8 mouse cellular contexts compared by ENCODE assay signal in genomic region chr12:54654741-54655140, GRCm38 (mm10). TPM values are rescaled to one million over a fixed set of nuclear protein-coding genes. Genes with fewer than 3 reads are reported as not detected.
DNase-seq lines count a peak whose midpoint lies in the region; ATAC-seq and TF ChIP-seq lines count a peak whose summit lies in the region.

No protein-coding gene starts in this region.

- H3K27ac ChIP-seq in heart, embryonic 16.5 days (ENCODE audit: low read length), result no peak overlapping the region
- peak overlapping the region; percentile 90; the same call in 1 of the 2 replicates for H3K27ac ChIP-seq in liver, postnatal 0 days (ENCODE audit: low read depth)

- DNase-seq in adrenal gland, postnatal 10 days, result peak; percentile 20
- no peak for DNase-seq in adrenal gland, adult 18-20 months (ENCODE audit: low spot score in 2 of 2)
- DNase-seq in 3T3-L1 (ENCODE audit: low read depth, low spot score), result peak; percentile 48
- no peak for DNase-seq in liver, postnatal 0 days
- DNase-seq in thymus, adult 18-20 months, result no peak
- DNase-seq in lung, postnatal 4 days, result no peak

- no peak for TF ChIP-seq CTCF in liver, postnatal 0 days (IDR thresholded peaks at IDR 0.05; ENCODE audit: low read depth)

- TF ChIP-seq EP300 in liver, postnatal 0 days (IDR thresholded peaks at IDR 0.05; ENCODE audit: low read depth), result no peak

- 0 out of 2 replicates have a peak overlapping the region, but pooled peaks have one; percentile 50 for H3K9ac ChIP-seq in heart, embryonic 16.5 days (ENCODE audit: low read length)
- H3K9ac ChIP-seq in liver, postnatal 0 days (replicated peaks), result peak overlapping the region; percentile 35

- 71% methylated on average over 1 of the region's 1 CpGs for WGBS in heart, embryonic 16.5 days
- 47% methylated on average over 1 of the region's 1 CpGs for WGBS in liver, postnatal 0 days (ENCODE audit: insufficient replicate concordance)

- H3K4me1 ChIP-seq in heart, embryonic 16.5 days (ENCODE audit: control insufficient read depth, insufficient read depth, low read length), result peaks cover 28% of the 10 kb centered on the region
- H3K4me1 ChIP-seq in liver, postnatal 0 days (ENCODE audit: insufficient read depth), result peaks cover 42% of the 10 kb centered on the region

- no peaks in the 10 kb centered on the region for H3K36me3 ChIP-seq in heart, embryonic 16.5 days (ENCODE audit: control insufficient read depth, insufficient read depth)
- no peaks in the 10 kb centered on the region; the same call in 1 of the 2 replicates for H3K36me3 ChIP-seq in liver, postnatal 0 days (replicated peaks; ENCODE audit: insufficient read depth, low read length)

- peak overlapping the region; percentile 95 for H3K4me2 ChIP-seq in heart, embryonic 16.5 days (ENCODE audit: low read depth, low read length)
- peak overlapping the region; percentile 82 for H3K4me2 ChIP-seq in liver, postnatal 0 days (ENCODE audit: low read depth, low read length)

- H3K9me3 ChIP-seq in heart, embryonic 16.5 days (replicated peaks; ENCODE audit: control insufficient read depth, low read length), result no peaks in the 10 kb centered on the region
- H3K9me3 ChIP-seq in liver, postnatal 0 days (ENCODE audit: low read length), result no peaks in the 10 kb centered on the region

- peak overlapping the region; percentile 82; the same call in 1 of the 2 replicates for H3K4me3 ChIP-seq in heart, embryonic 16.5 days (ENCODE audit: low read length)
- peak overlapping the region; percentile 72 for H3K4me3 ChIP-seq in liver, postnatal 0 days (ENCODE audit: low read depth, low read length)

- ATAC-seq in heart, embryonic 16.5 days (replicated peaks; ENCODE audit: extremely low read depth, insufficient read depth, low FRiP score), result no peak
- no peak for ATAC-seq in liver, postnatal 0 days
- ATAC-seq in activated CD4-positive, CD25-positive, alpha-beta regulatory T cell, adult 4 months, result no peak

- no peaks in the 10 kb centered on the region for H3K27me3 ChIP-seq in heart, embryonic 16.5 days (ENCODE audit: control insufficient read depth, insufficient read depth, low read length)
- H3K27me3 ChIP-seq in liver, postnatal 0 days (ENCODE audit: insufficient read depth, low read length), result no peaks in the 10 kb centered on the region

RNA-seq across cellular contexts. Expression of gene Sptssa, which starts 1.6 kb away (rescaled TPM):
- 10 to 100 TPM; 76.7 to 77.1 TPM for total RNA-seq in adrenal gland, postnatal 10 days (2021)
- 10 to 100 TPM; 58.9 to 77.8 TPM for total RNA-seq in adrenal gland, adult 18-20 months (2021)
- 140 and 168 TPM in 2 replicates for polyA plus RNA-seq in heart, embryonic 16.5 days (2015; fragmentation: Nextera tagmentation; extraction: Ambion mirVana)
- 119 and 134 TPM in 2 replicates for polyA plus RNA-seq in liver, postnatal 0 days (2015; fragmentation: Nextera tagmentation; extraction: Ambion mirVana)
- 100 to 1,000 TPM; 207 to 223 TPM for polyA plus RNA-seq in activated CD4-positive, CD25-positive, alpha-beta regulatory T cell, adult 4 months (2017; shearing (Covaris generic))

RNA-seq across cellular contexts. Expression of gene Eapp, which starts 41.0 kb away (rescaled TPM):
- total RNA-seq in adrenal gland, postnatal 10 days (2021), result 10 to 100 TPM; 33.5 to 36.8 TPM
- total RNA-seq in adrenal gland, adult 18-20 months (2021), result 10 to 100 TPM; 36.9 to 40.1 TPM
- 43.3 and 45.7 TPM in 2 replicates for polyA plus RNA-seq in heart, embryonic 16.5 days (2015; fragmentation: Nextera tagmentation; extraction: Ambion mirVana)
- 40.3 and 44.2 TPM in 2 replicates for polyA plus RNA-seq in liver, postnatal 0 days (2015; fragmentation: Nextera tagmentation; extraction: Ambion mirVana)
- polyA plus RNA-seq in activated CD4-positive, CD25-positive, alpha-beta regulatory T cell, adult 4 months (2017; shearing (Covaris generic)), result 100 to 1,000 TPM; 103 to 138 TPM

Comparison
In these comparisons a context has a peak if more than half of its experiments do, and no peak if none do; other contexts are left out.
1. DNase-seq: peak in adrenal gland, postnatal 10 days (single experiment) and 3T3-L1 (single experiment); none in adrenal gland, adult 18-20 months (0 of 2), liver, postnatal 0 days (single experiment), thymus, adult 18-20 months (0 of 2) and lung, postnatal 4 days (0 of 2).